Mouse (Mus musculus) stomach, postnatal 0 days (tissue): Measurements from ENCODE around the gene Med23. TPM values are rescaled to one million over a fixed set of nuclear protein-coding genes. Genes with fewer than 3 reads are reported as not detected.

Experiments
- ATAC-seq: fragments of 200-750 bp; cut with Nextera tagmentation; 2 replicates; pipeline ENCODE4 v1.8.0; 2017; ENCODE audit not compliant: low FRiP score, low TSS enrichment
- DNase-seq: peaks from one replicate; pipeline ENCODE4 v3.0.0-alpha.2; 2016; ENCODE audit warnings: low spot score
- H3K27ac ChIP-seq: fragments of 300-500 bp; sonication (generic); replicated peaks from 2 replicates; pipeline ENCODE4 v1.5.1; 2014; ENCODE audit warnings: mild to moderate bottlenecking, control low read depth
- H3K27me3 ChIP-seq: fragments of 300-500 bp; sonication (generic); 2 replicates; pipeline ENCODE4 v1.6.1; 2014; ENCODE audit warnings: low read length; ENCODE audit not compliant: control insufficient read depth, insufficient read depth
- H3K36me3 ChIP-seq: fragments of 300-500 bp; sonication (generic); 2 replicates; pipeline ENCODE4 v1.6.1; 2014; ENCODE audit warnings: low read length, mixed read lengths; ENCODE audit not compliant: control insufficient read depth, insufficient read depth
- H3K4me1 ChIP-seq: fragments of 300-500 bp; sonication (generic); replicated peaks from 2 replicates; pipeline ENCODE4 v1.6.1; 2014; ENCODE audit warnings: antibody characterized with exemption; ENCODE audit not compliant: control insufficient read depth, insufficient read depth
- H3K4me2 ChIP-seq: fragments of 300-500 bp; sonication (generic); replicated peaks from 2 replicates; pipeline ENCODE4 v1.6.1; 2014; ENCODE audit warnings: low read depth, mild to moderate bottlenecking, control low read depth, moderate library complexity
- H3K4me3 ChIP-seq: fragments of 300-500 bp; sonication (generic); 2 replicates; pipeline ENCODE4 v1.5.1; 2014; ENCODE audit warnings: low read depth, low read length, control low read depth
- H3K9ac ChIP-seq: fragments of 300-500 bp; sonication (generic); 2 replicates; pipeline ENCODE4 v1.6.1; 2014; ENCODE audit warnings: mild to moderate bottlenecking, low read length, control low read depth, mixed read lengths
- H3K9me3 ChIP-seq: fragments of 300-500 bp; sonication (generic); 2 replicates; pipeline ENCODE4 v1.6.1; 2016; ENCODE audit warnings: low read length; ENCODE audit not compliant: control insufficient read depth
- CTCF ChIP-seq: IDR thresholded peaks from 2 replicates; pipeline ENCODE4 v1.5.1; 2016; ENCODE audit warnings: antibody characterized with exemption, low read depth, mild to moderate bottlenecking, moderate library complexity
- EP300 ChIP-seq: optimal IDR thresholded peaks from 2 replicates; pipeline ENCODE3; 2016; ENCODE audit warnings: antibody characterized with exemption
- WGBS: fragments of 180-500 bp; shearing (Covaris S2); extraction: QIAGEN DNeasy Blood & Tissue Kit; methylation state at CpG from one replicate; pipeline ENCODE4 v1.1.7; 2014; 5-methylcytosine and 5-hydroxymethylcytosine counted together
- polyA plus RNA-seq: library from polyadenylated mRNA; unstranded; fragments of >200 nt; fragmentation: Nextera tagmentation; extraction: Ambion mirVana; gene quantifications from 2 replicates; pipeline ENCODE4 v1.2.1, GENCODE M21; 2015

The Med23 gene
- 5.8 and 5.9 TPM in 2 replicates for polyA plus RNA-seq

DNA sequence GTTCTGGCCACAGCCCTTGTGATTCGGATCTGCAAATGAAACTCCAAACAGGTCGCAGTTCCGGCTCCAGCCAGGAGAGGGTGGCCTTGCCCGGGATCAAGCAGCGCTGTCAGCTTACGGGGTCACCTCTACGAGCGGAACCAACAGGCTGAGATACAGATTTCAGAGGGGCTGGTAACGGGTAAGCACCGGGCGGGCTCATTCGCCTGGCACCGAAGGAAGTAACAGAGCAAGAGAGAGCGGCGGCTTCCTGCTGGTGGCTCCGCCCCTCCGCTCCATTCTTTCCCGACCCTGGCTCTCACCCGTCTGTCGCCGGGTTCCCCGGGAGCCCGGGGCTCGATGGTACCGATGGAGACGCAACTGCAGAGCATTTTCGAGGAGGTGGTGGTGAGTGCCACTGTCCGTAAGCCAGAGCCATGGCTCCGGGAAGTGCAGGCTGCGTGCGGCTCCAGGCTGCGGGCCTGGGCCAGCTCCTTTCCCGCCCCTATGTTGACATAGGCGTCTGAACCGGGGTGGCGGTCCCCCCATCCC lies at the start of gene Med23:
Gene Med23 (plus strand): TSS at position 227 of the 531 bp plus-strand sequence.
- peak within 1 kb of the TSS; percentile 91 for H3K9ac ChIP-seq
- no peaks in the 10 kb centered on the region for H3K9me3 ChIP-seq
- under 1% methylated on average over 36 of the region's 36 CpGs for WGBS
- peak; percentile 97 for TF ChIP-seq CTCF
- peak; percentile 88 for TF ChIP-seq EP300
- peak within 1 kb of the TSS; percentile 65 for H3K4me2 ChIP-seq
- H3K36me3 ChIP-seq = 0 out of 2 replicates have a peak, but pooled peaks cover 7% of the 10 kb centered on the region
- peak within 1 kb of the TSS; percentile 63 for H3K27ac ChIP-seq
- no peaks in the 10 kb centered on the region for H3K4me1 ChIP-seq
- peak; percentile 100 for ATAC-seq
- H3K4me3 ChIP-seq = peak within 1 kb of the TSS; percentile 98
- peak; percentile 98 for DNase-seq
- H3K27me3 ChIP-seq = no peaks in the 10 kb centered on the region

DNA sequence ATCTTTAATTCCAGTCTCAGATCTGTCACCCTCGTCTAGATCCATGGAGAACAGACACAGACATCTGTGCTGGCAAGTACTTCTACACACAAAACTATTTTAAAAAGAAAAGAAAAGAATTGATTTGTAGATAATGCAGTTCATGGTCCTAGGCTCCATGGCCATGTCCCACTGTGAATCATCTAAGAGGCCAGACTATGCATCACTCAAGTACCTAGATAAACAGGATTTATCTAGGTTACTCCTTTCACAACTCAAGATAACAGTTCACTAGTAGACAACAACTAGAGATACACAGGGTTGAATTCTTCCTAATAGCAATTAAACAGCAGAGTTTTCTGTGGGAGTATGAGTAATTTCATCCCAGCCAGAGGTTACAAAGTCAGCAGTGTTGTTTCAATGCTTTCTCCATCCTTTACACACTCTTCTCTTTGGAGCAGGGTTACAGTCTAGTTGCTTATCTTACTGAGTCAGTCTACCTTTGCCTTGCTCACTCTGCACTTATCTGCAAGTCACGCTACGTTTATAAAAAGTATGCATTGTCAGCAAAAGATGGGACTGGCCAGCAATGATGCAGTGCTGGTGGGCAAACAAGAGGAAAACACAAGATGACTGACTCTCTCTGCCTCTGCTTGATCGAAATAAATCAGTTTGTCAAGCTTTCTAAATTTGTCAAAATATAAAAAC lies 47.7 kb upstream of the Med23 start:
- Histone ChIP-seq H3K4me1 (0 out of 2 replicates have a peak, but pooled peaks cover 2% of the 10 kb centered on the region), H3K9me3 (no peaks in the 10 kb centered on the region), H3K27ac (no peak overlapping the region), H3K9ac (no peak overlapping the region), H3K4me2 (no peak overlapping the region), H3K36me3 (no peaks in the 10 kb centered on the region), H3K27me3 (no peaks in the 10 kb centered on the region), H3K4me3 (no peak overlapping the region)
- TF ChIP-seq CTCF (no peak), EP300 (no peak)
- 41% methylated on average over 4 of the region's 4 CpGs for WGBS
- ATAC-seq (peak; percentile 63; the same call in 1 of the 2 replicates), DNase-seq (no peak)

DNA sequence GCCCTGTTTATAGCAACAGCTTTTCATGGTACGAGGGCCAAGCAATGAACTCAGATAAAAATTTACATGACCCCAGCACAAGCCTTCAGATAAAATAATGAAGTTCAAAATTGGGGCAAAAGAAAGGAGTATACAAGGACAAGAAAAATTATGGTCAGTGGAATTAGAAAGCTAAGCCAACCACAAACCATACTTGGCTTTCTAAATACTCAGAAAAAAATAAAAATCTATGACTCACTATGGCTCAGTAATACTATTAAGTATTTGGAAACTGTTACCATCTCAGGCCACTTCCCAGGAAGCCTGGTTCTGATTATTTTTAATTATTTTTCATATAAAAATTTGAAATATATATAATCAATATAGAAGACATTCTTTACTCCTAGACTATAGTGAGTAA lies 46.9 kb upstream of the Med23 start:
- Histone ChIP-seq H3K4me1 (0 out of 2 replicates have a peak, but pooled peaks cover 2% of the 10 kb centered on the region), H3K27ac (no peak overlapping the region), H3K4me3 (no peak overlapping the region), H3K4me2 (no peak overlapping the region), H3K9ac (no peak overlapping the region), H3K36me3 (no peaks in the 10 kb centered on the region), H3K27me3 (no peaks in the 10 kb centered on the region), H3K9me3 (no peaks in the 10 kb centered on the region)
- WGBS = 51% methylated on average over 1 of the region's 1 CpGs
- no peak for TF ChIP-seq CTCF
- no peak for TF ChIP-seq EP300
- DNase-seq = no peak
- peak; percentile 50; the same call in 1 of the 2 replicates for ATAC-seq

DNA sequence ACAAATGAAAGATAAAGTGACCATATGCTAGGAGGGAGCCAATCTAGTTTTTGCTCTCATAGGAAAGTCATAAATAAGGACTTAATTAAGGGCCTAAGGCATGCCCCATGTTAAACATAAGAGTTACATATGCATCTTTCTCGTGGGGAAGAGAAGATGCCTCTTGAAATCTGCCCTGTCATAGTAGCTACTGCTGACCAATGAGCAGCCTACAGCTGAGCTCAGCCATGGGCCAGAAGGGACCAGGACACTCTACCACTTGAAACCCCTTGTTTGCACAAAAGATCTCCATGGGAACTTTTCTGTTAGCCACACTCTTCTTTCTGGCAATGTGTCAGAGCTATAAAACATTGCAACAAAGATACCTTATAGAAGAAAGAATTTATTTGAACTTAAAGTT lies 46.5 kb upstream of the Med23 start:
- no peak overlapping the region for H3K9ac ChIP-seq
- DNase-seq (no peak), ATAC-seq (no peak)
- peak overlapping the region; percentile 53; the same call in 1 of the 2 replicates for H3K27ac ChIP-seq
- H3K27me3 ChIP-seq = no peaks in the 10 kb centered on the region
- H3K4me2 ChIP-seq = no peak overlapping the region
- WGBS = 31% methylated on average over 1 of the region's 1 CpGs
- 0 out of 2 replicates have a peak, but pooled peaks cover 2% of the 10 kb centered on the region for H3K4me1 ChIP-seq
- H3K9me3 ChIP-seq = no peaks in the 10 kb centered on the region
- H3K36me3 ChIP-seq = no peaks in the 10 kb centered on the region
- H3K4me3 ChIP-seq = no peak overlapping the region
- no peak for TF ChIP-seq EP300
- no peak for TF ChIP-seq CTCF

DNA sequence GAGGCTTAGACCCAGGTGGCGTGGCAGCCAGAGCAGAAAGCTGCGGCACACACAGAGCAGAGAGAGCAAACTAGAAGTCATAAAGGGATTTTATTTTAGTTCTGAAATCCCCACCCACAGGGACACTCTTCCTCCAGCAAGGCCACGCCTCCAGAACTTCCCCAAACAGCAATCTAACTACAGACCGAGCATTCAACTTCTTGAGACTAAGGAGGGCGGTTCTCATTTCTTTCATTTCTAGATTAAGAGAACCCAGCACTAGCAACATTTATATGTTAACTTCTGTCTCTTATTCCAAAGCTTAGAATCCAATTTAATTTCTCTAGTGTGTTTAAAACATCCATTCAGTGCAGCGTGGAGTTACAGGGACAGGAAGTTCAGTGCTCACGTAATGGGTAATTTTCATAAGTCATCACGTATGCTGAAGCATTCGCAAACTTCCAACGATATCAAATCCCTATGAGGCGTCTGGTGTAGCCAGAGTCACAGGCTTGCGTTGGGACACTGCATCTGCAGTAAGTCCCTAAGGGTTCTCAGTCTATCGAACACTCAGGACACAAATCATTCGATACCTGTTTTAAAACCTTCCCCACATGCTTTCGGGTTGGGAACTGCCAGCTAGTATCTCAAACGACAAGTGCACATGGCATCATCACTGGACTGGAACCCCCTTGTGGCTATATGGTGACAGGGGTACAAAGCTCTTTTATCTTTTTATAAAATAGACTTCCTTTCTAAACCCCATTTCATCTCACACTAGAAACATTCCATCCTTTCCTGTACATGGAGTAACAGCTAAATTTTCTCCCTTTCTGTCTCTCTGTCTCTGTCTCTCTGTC lies 45.9 kb upstream of the Med23 start:
- Histone ChIP-seq H3K27ac (0 out of 2 replicates have a peak overlapping the region, but pooled peaks have one; percentile 53), H3K4me2 (peak overlapping the region; percentile 15; the same call in 1 of the 2 replicates), H3K9me3 (no peaks in the 10 kb centered on the region), H3K27me3 (no peaks in the 10 kb centered on the region), H3K36me3 (no peaks in the 10 kb centered on the region), H3K9ac (no peak overlapping the region), H3K4me1 (0 out of 2 replicates have a peak, but pooled peaks cover 2% of the 10 kb centered on the region), H3K4me3 (no peak overlapping the region)
- TF ChIP-seq CTCF (no peak), EP300 (no peak)
- DNase-seq = no peak
- no peak for ATAC-seq
- WGBS = 51% methylated on average over 16 of the region's 16 CpGs
